Mouse (Mus musculus): ENCODE data around the gene Imp4. TPM values are rescaled to one million over a fixed set of nuclear protein-coding genes. Genes with fewer than 3 reads are reported as not detected.

The Imp4 gene
- polyA plus RNA-seq, 1 experiment = 74.7 TPM

GRCm38 (mm10) chr1:34468500-34468899, 28.8 kb downstream of the Imp4 start:
- peaks cover 15% of the 10 kb centered on the region for H3K4me1 ChIP-seq (replicated peaks; ENCODE audit: control insufficient read depth, insufficient read depth, low read length)
- WGBS = 78% methylated on average over 4 of the region's 4 CpGs

GRCm38 (mm10) chr1:34469801-34470200, 30.1 kb downstream of the Imp4 start:
- WGBS = 93% methylated on average over 5 of the region's 5 CpGs
- Histone ChIP-seq H3K4me1 (replicated peaks; ENCODE audit: control insufficient read depth, insufficient read depth, low read length) (peaks cover 17% of the 10 kb centered on the region), H3K36me3 (ENCODE audit: control insufficient read depth, insufficient read depth, low read length) (no peaks in the 10 kb centered on the region), H3K27ac (ENCODE audit: control insufficient read depth, insufficient read depth, low read length) (no peak overlapping the region), H3K4me3 (ENCODE audit: control insufficient read depth, insufficient read depth, low read length) (no peak overlapping the region), H3K27me3 (ENCODE audit: control insufficient read depth, insufficient read depth, low read length) (no peaks in the 10 kb centered on the region)
- no peak for DNase-seq
- no peak for TF ChIP-seq POLR2A (IDR thresholded peaks at IDR 0.05; ENCODE audit: control insufficient read depth, extremely low read depth, insufficient read depth, low read length, poor library complexity)
- TF ChIP-seq CTCF (IDR thresholded peaks at IDR 0.05; ENCODE audit: borderline replicate concordance, control insufficient read depth, extremely low read depth, insufficient read depth, low read length, poor library complexity) = no peak

More at GRCm38 (mm10) chr1:34468500-34468899, 28.8 kb downstream of the Imp4 start:
- Histone ChIP-seq H3K27ac (ENCODE audit: control insufficient read depth, insufficient read depth, low read length) (no peak overlapping the region), H3K36me3 (ENCODE audit: control insufficient read depth, insufficient read depth, low read length) (no peaks in the 10 kb centered on the region), H3K27me3 (ENCODE audit: control insufficient read depth, insufficient read depth, low read length) (no peaks in the 10 kb centered on the region), H3K4me3 (ENCODE audit: control insufficient read depth, insufficient read depth, low read length) (no peak overlapping the region)
- DNase-seq = no peak
- TF ChIP-seq CTCF (IDR thresholded peaks at IDR 0.05; ENCODE audit: borderline replicate concordance, control insufficient read depth, extremely low read depth, insufficient read depth, low read length, poor library complexity) (no peak), POLR2A (IDR thresholded peaks at IDR 0.05; ENCODE audit: control insufficient read depth, extremely low read depth, insufficient read depth, low read length, poor library complexity) (no peak)

DNA sequence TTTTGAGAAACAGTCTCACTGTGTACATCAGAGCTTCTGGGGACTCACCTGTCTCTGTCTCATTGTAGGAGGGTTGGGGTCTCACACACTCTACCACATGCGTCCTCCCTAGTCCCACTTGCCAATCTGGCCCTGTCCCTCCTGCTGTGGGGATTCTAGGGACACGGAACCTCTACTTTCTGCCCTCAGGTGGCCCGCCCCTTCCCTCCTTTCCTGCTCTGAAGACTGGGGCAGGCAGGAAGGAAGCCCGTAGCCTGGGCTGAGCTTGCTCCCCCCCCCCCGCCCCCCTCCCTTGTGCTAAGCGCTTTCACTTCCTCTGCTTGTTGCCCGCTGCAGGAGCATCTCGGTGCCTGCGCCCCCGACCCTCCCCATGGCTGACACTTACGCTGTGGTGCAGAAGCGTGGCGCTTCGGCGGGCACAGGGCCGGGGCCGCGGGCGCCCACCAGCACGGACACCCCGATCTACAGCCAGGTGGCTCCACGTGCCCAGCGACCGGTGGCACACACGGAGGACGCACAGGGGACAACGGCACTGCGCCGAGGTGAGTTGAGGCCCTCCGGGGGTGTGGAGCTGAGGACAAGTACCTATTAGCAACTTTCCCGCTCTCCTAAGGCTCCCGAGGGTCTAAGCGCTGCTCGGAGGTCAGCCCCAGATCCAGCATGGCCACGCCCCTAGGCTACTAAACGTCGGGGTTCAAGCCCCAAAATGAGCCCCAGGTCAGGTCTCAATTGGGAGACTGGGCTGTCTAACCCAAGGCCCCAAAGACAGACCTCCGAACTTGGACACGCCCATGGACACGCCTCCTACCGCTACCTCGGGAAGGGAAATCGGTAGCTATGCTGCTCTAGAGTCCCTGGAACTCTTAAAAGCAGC, 33.0 kb downstream of the Imp4 start:
- peak overlapping the region; percentile 81 for H3K4me3 ChIP-seq (ENCODE audit: control insufficient read depth, insufficient read depth, low read length)
- no peak; the same call in 1 of the 2 replicates for TF ChIP-seq CTCF (IDR thresholded peaks at IDR 0.05; ENCODE audit: borderline replicate concordance, control insufficient read depth, extremely low read depth, insufficient read depth, low read length, poor library complexity)
- TF ChIP-seq POLR2A (IDR thresholded peaks at IDR 0.05; ENCODE audit: control insufficient read depth, extremely low read depth, insufficient read depth, low read length, poor library complexity) = peak; percentile 72
- peaks cover 17% of the 10 kb centered on the region for H3K4me1 ChIP-seq (replicated peaks; ENCODE audit: control insufficient read depth, insufficient read depth, low read length)
- H3K27me3 ChIP-seq (ENCODE audit: control insufficient read depth, insufficient read depth, low read length) = no peaks in the 10 kb centered on the region
- under 1% methylated on average over 43 of the region's 43 CpGs for WGBS
- H3K27ac ChIP-seq (ENCODE audit: control insufficient read depth, insufficient read depth, low read length) = peak overlapping the region; percentile 75
- H3K36me3 ChIP-seq (ENCODE audit: control insufficient read depth, insufficient read depth, low read length) = no peaks in the 10 kb centered on the region
- DNase-seq = peak; percentile 84

- H3K4me1 ChIP-seq (replicated peaks; ENCODE audit: control insufficient read depth, insufficient read depth, low read length) = peaks cover 24% of the 10 kb centered on the region
- 24% methylated on average over 11 of the region's 11 CpGs for WGBS
- TF ChIP-seq POLR2A (IDR thresholded peaks at IDR 0.05; ENCODE audit: control insufficient read depth, extremely low read depth, insufficient read depth, low read length, poor library complexity) (no peak), CTCF (IDR thresholded peaks at IDR 0.05; ENCODE audit: borderline replicate concordance, control insufficient read depth, extremely low read depth, insufficient read depth, low read length, poor library complexity) (no peak)
- no peaks in the 10 kb centered on the region for H3K27me3 ChIP-seq (ENCODE audit: control insufficient read depth, insufficient read depth, low read length)
- H3K36me3 ChIP-seq (ENCODE audit: control insufficient read depth, insufficient read depth, low read length) = no peaks in the 10 kb centered on the region
- peak overlapping the region; percentile 62 for H3K27ac ChIP-seq (ENCODE audit: control insufficient read depth, insufficient read depth, low read length)
- no peak overlapping the region for H3K4me3 ChIP-seq (ENCODE audit: control insufficient read depth, insufficient read depth, low read length)
- DNase-seq = no peak
Observed at GRCm38 (mm10) chr1:34478891-34479655, 39.4 kb downstream of the Imp4 start.

DNA sequence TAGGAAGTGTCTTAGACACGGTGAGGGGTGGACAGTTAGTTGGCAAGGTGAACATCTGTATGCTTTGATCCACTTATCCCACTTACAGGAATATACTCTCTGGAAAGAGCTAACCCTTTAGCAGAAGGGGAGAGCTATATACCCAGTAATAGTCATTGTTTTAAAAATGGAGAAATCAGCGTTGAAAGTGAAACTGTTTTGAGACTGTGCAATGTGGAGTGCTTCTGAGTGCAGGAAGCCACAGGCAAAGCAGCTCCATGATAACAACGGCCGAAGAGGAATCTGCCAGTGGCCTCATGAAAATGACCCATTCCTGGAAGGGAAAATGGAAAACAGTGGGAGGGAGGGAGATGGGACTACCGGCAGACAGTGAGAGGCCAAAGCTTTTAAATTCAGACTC, 41.1 kb downstream of the Imp4 start:
- Histone ChIP-seq H3K27ac (ENCODE audit: control insufficient read depth, insufficient read depth, low read length) (peak overlapping the region; percentile 90; the same call in 1 of the 2 replicates), H3K4me1 (replicated peaks; ENCODE audit: control insufficient read depth, insufficient read depth, low read length) (peaks cover 36% of the 10 kb centered on the region), H3K36me3 (ENCODE audit: control insufficient read depth, insufficient read depth, low read length) (no peaks in the 10 kb centered on the region), H3K27me3 (ENCODE audit: control insufficient read depth, insufficient read depth, low read length) (no peaks in the 10 kb centered on the region), H3K4me3 (ENCODE audit: control insufficient read depth, insufficient read depth, low read length) (no peak overlapping the region)
- DNase-seq = no peak
- no peak for TF ChIP-seq POLR2A (IDR thresholded peaks at IDR 0.05; ENCODE audit: control insufficient read depth, extremely low read depth, insufficient read depth, low read length, poor library complexity)
- TF ChIP-seq CTCF (IDR thresholded peaks at IDR 0.05; ENCODE audit: borderline replicate concordance, control insufficient read depth, extremely low read depth, insufficient read depth, low read length, poor library complexity) = no peak
- WGBS = 10% methylated on average over 5 of the region's 5 CpGs

DNA sequence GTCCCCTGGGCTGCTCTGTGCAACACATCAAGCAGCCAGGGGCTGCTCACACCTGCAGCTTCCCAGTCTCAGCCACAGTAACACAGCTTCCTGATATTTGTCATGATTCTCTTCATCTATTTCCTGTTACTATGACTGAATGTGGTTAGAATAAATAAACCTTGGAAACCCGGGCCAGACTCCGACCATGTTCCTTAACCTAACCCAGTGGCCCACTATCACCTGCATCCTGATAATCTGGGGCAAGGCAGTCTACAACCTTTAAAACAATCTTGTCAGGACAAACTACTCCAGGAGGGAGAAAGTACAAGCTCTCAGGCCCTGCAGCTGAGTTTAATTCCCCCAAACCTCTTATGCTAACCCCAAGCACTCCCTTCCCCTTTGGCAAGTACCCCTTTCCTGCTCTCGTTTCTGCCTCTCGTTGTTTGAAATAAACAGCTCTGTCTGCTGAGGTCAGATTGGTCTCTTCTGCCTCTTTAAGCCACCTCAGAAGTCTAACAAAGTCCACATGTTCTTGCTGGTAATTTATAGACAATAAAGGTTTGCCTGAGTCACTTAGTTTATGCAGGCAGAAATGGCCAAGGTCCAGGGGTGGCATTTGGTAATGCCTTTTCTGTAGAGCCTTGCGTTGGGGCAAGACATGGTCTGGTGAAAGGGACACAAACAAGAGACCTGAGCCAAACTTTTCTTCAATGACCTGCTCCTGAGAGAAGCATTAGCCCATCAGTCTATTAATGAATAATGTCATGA, 42.4 kb downstream of the Imp4 start:
- DNase-seq = no peak
- Histone ChIP-seq H3K4me1 (replicated peaks; ENCODE audit: control insufficient read depth, insufficient read depth, low read length) (peaks cover 38% of the 10 kb centered on the region), H3K27ac (ENCODE audit: control insufficient read depth, insufficient read depth, low read length) (peak overlapping the region; percentile 90), H3K36me3 (ENCODE audit: control insufficient read depth, insufficient read depth, low read length) (no peaks in the 10 kb centered on the region), H3K27me3 (ENCODE audit: control insufficient read depth, insufficient read depth, low read length) (no peaks in the 10 kb centered on the region), H3K4me3 (ENCODE audit: control insufficient read depth, insufficient read depth, low read length) (no peak overlapping the region)
- 18% methylated on average over 5 of the region's 5 CpGs for WGBS
- TF ChIP-seq POLR2A (IDR thresholded peaks at IDR 0.05; ENCODE audit: control insufficient read depth, extremely low read depth, insufficient read depth, low read length, poor library complexity) (no peak), CTCF (IDR thresholded peaks at IDR 0.05; ENCODE audit: borderline replicate concordance, control insufficient read depth, extremely low read depth, insufficient read depth, low read length, poor library complexity) (no peak)
